Mouse (Mus musculus) kidney, adult 2 months (tissue): ENCODE measurements at regions not wholly inside any gene's neighbourhood (a gene's known extent, or its start where the extent isn't known, plus 50 kb on each side); places are given as distances from the start of the nearest gene placed in this dataset.

Experiments used
- CTCF ChIP-seq: fragments of 200-500 bp; conservative IDR thresholded peaks from 2 replicates; pipeline ENCODE4 v1.5.1; 2011; ENCODE audit warnings: low read depth, mild to moderate bottlenecking, control low read depth, low read length, moderate library complexity, mixed read lengths; ENCODE audit not compliant: insufficient read depth, insufficient read length
- POLR2A ChIP-seq: fragments of 200-500 bp; IDR thresholded peaks from one replicate; pipeline ENCODE4 v1.6.1; 2011; ENCODE audit warnings: low read depth, low read length, control low read depth

DNA sequence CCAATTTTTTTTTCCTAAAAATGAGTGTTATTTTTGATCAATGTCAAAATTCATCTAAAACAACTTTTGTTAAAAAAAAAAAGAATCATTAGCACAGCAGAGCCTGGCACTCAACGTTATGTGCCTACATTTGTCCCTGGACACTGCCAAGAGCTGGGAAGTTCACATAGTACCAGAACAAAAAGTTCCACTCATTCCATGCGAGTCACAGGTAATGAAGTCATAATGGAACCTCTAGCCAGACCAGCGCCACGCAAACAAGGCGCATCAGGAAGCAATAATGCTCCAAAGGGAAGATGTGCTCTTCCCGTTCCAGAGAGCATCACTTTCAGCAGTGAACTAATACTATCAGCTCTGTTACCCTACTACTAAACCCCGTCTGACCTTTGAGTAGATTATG, 257.0 kb upstream of the 1700056E22Rik start:
- TF ChIP-seq CTCF (no peak), POLR2A (no peak)
